Mouse (Mus musculus): ENCODE measurements around the gene Slx1b. TPM values are rescaled to one million over a fixed set of nuclear protein-coding genes. Genes with fewer than 3 reads are reported as not detected.
"Not testable (repeated sequence)": the region's sequence is repeated elsewhere in the genome, so short reads cannot be mapped to it uniquely, and the experiment has no call there.

Slx1b gene
- polyA plus RNA-seq, 1 experiment = 42.9 TPM

GRCm38 (mm10) chr7:126692426-126692825, 3.2 kb downstream of the Slx1b start:
- TF ChIP-seq POLR2A (IDR thresholded peaks at IDR 0.05; ENCODE audit: borderline replicate concordance, extremely low read depth, insufficient read depth, insufficient read length, poor library complexity, severe bottlenecking) = no peak
- no peak for TF ChIP-seq CTCF (IDR thresholded peaks at IDR 0.05; ENCODE audit: borderline replicate concordance, extremely low read depth, insufficient read depth, insufficient read length)
- DNase-seq (ENCODE audit: low read depth) = no peak

- TF ChIP-seq POLR2A (IDR thresholded peaks at IDR 0.05; ENCODE audit: borderline replicate concordance, extremely low read depth, insufficient read depth, insufficient read length, poor library complexity, severe bottlenecking) (no peak), CTCF (IDR thresholded peaks at IDR 0.05; ENCODE audit: borderline replicate concordance, extremely low read depth, insufficient read depth, insufficient read length) (no peak)
- no peak for DNase-seq (ENCODE audit: low read depth)
Observed at GRCm38 (mm10) chr7:126691676-126692075, 3.9 kb downstream of the Slx1b start.

GRCm38 (mm10) chr7:126690737-126691136, 4.8 kb downstream of the Slx1b start:
- TF ChIP-seq CTCF (IDR thresholded peaks at IDR 0.05; ENCODE audit: borderline replicate concordance, extremely low read depth, insufficient read depth, insufficient read length) (no peak), POLR2A (IDR thresholded peaks at IDR 0.05; ENCODE audit: borderline replicate concordance, extremely low read depth, insufficient read depth, insufficient read length, poor library complexity, severe bottlenecking) (no peak)
- no peak for DNase-seq (ENCODE audit: low read depth)

- DNase-seq (ENCODE audit: low read depth) = no peak
- TF ChIP-seq CTCF (IDR thresholded peaks at IDR 0.05; ENCODE audit: borderline replicate concordance, extremely low read depth, insufficient read depth, insufficient read length) (no peak), POLR2A (IDR thresholded peaks at IDR 0.05; ENCODE audit: borderline replicate concordance, extremely low read depth, insufficient read depth, insufficient read length, poor library complexity, severe bottlenecking) (no peak)
Observed at GRCm38 (mm10) chr7:126689021-126689420, 6.6 kb downstream of the Slx1b start.

- not testable (repeated sequence) for DNase-seq (ENCODE audit: low read depth)
Observed at GRCm38 (mm10) chr7:126688156-126688555, 7.4 kb downstream of the Slx1b start.

- TF ChIP-seq CTCF (IDR thresholded peaks at IDR 0.05; ENCODE audit: borderline replicate concordance, extremely low read depth, insufficient read depth, insufficient read length) = no peak
- no peak for TF ChIP-seq POLR2A (IDR thresholded peaks at IDR 0.05; ENCODE audit: borderline replicate concordance, extremely low read depth, insufficient read depth, insufficient read length, poor library complexity, severe bottlenecking)
Observed at GRCm38 (mm10) chr7:126681221-126681620, 14.4 kb downstream of the Slx1b start.

GRCm38 (mm10) chr7:126679683-126680082, 15.9 kb downstream of the Slx1b start:
- no peak for DNase-seq (ENCODE audit: low read depth)
- TF ChIP-seq CTCF (IDR thresholded peaks at IDR 0.05; ENCODE audit: borderline replicate concordance, extremely low read depth, insufficient read depth, insufficient read length) (no peak), POLR2A (IDR thresholded peaks at IDR 0.05; ENCODE audit: borderline replicate concordance, extremely low read depth, insufficient read depth, insufficient read length, poor library complexity, severe bottlenecking) (no peak)

More at GRCm38 (mm10) chr7:126681221-126681620, 14.4 kb downstream of the Slx1b start:
- no peak for DNase-seq (ENCODE audit: low read depth)

- no peak for DNase-seq (ENCODE audit: low read depth)
- TF ChIP-seq CTCF (IDR thresholded peaks at IDR 0.05; ENCODE audit: borderline replicate concordance, extremely low read depth, insufficient read depth, insufficient read length) (no peak), POLR2A (IDR thresholded peaks at IDR 0.05; ENCODE audit: borderline replicate concordance, extremely low read depth, insufficient read depth, insufficient read length, poor library complexity, severe bottlenecking) (no peak)
Observed at GRCm38 (mm10) chr7:126678545-126679341, 16.8 kb downstream of the Slx1b start.

- no peak for TF ChIP-seq POLR2A (IDR thresholded peaks at IDR 0.05; ENCODE audit: borderline replicate concordance, extremely low read depth, insufficient read depth, insufficient read length, poor library complexity, severe bottlenecking)
- TF ChIP-seq CTCF (IDR thresholded peaks at IDR 0.05; ENCODE audit: borderline replicate concordance, extremely low read depth, insufficient read depth, insufficient read length) = no peak
Observed at GRCm38 (mm10) chr7:126676631-126677220, 18.9 kb downstream of the Slx1b start.

GRCm38 (mm10) chr7:126676207-126676606, 19.4 kb downstream of the Slx1b start, which contains the start of gene Sult1a1:
Gene Sult1a1, minus strand, starts transcription at chr7:126676432.
- no peak for DNase-seq (ENCODE audit: low read depth)
- TF ChIP-seq CTCF (IDR thresholded peaks at IDR 0.05; ENCODE audit: borderline replicate concordance, extremely low read depth, insufficient read depth, insufficient read length) (no peak), POLR2A (IDR thresholded peaks at IDR 0.05; ENCODE audit: borderline replicate concordance, extremely low read depth, insufficient read depth, insufficient read length, poor library complexity, severe bottlenecking) (no peak)

More at GRCm38 (mm10) chr7:126676631-126677220, 18.9 kb downstream of the Slx1b start:
- DNase-seq (ENCODE audit: low read depth) = no peak

- no peak for DNase-seq (ENCODE audit: low read depth)
- TF ChIP-seq POLR2A (IDR thresholded peaks at IDR 0.05; ENCODE audit: borderline replicate concordance, extremely low read depth, insufficient read depth, insufficient read length, poor library complexity, severe bottlenecking) (no peak), CTCF (IDR thresholded peaks at IDR 0.05; ENCODE audit: borderline replicate concordance, extremely low read depth, insufficient read depth, insufficient read length) (no peak)
Observed at GRCm38 (mm10) chr7:126675104-126675503, 20.5 kb downstream of the Slx1b start.

GRCm38 (mm10) chr7:126672111-126672510, 23.5 kb downstream of the Slx1b start:
- no peak for DNase-seq (ENCODE audit: low read depth)
- TF ChIP-seq POLR2A (IDR thresholded peaks at IDR 0.05; ENCODE audit: borderline replicate concordance, extremely low read depth, insufficient read depth, insufficient read length, poor library complexity, severe bottlenecking) = no peak
- no peak for TF ChIP-seq CTCF (IDR thresholded peaks at IDR 0.05; ENCODE audit: borderline replicate concordance, extremely low read depth, insufficient read depth, insufficient read length)
